Comparison of ENCODE assay signal across 7 mouse cellular contexts in the genomic region with DNA sequence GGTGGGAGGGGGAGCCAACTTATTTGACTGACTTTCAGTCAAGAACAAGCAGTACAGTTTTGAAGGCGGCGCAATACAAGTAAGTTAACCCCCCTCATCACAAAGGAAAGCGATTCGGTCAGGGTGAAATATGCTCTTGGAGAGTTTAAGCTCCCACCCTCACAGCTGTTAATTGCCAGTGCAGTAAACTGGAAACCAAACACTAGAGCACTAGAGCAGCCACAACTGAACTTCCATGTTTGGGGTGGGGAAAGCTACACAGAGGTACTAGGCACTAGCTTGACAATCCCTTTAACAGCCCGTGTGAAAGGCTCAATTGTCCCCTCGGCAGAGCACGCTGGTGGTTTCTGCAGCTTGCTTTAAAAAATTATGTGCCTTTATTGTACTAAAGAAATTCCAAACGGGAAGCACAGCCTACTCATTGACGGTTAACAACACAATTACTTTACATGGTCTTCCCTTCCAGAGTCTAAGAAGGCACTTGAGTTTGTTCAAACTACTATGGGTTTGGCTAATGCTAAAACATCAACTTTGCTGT.
DNase-seq lines count a peak whose midpoint lies in the region; ATAC-seq and TF ChIP-seq lines count a peak whose summit lies in the region.

No protein-coding gene starts in this region.

- DNase-seq in spleen, adult 2 months (ENCODE audit: low read depth in 1 of 2, low spot score in 2 of 2): peak in 1 of 2 experiments; percentile 7
- no peak for DNase-seq in spleen, adult 18-20 months
- DNase-seq in forelimb bud, embryonic 11.5 days (ENCODE audit: low read depth, low spot score): peak; percentile 47
- no peak for DNase-seq in liver, embryonic 14.5 days (ENCODE audit: low read depth in 3 of 3, low spot score in 3 of 3)
- DNase-seq in stomach, postnatal 0 days (ENCODE audit: low spot score): no peak
- DNase-seq in gastrocnemius, adult 18-20 months (ENCODE audit: low spot score): no peak
- DNase-seq in left cerebral cortex, postnatal 10 days (ENCODE audit: extremely low spot score in 1 of 2, low spot score in 2 of 2): no peak

- no peak for TF ChIP-seq POLR2A in spleen, adult 2 months (IDR thresholded peaks at IDR 0.05; ENCODE audit: low read depth, low read length)

- peak overlapping the region; percentile 25; the same call in 1 of the 2 replicates for H3K27ac ChIP-seq in spleen, adult 2 months (ENCODE audit: insufficient read depth, low read length)
- no peak overlapping the region for H3K27ac ChIP-seq in liver, embryonic 14.5 days
- peak overlapping the region; percentile 78; the same call in 1 of the 2 replicates for H3K27ac ChIP-seq in stomach, postnatal 0 days (replicated peaks)

- intact Hi-C loops in left cerebral cortex, postnatal 10 days (cut with DNase I): no loop called here

- H3K27me3 ChIP-seq in spleen, adult 2 months (ENCODE audit: control insufficient read depth, insufficient read depth, low read length): no peaks in the 10 kb centered on the region
- H3K27me3 ChIP-seq in liver, embryonic 14.5 days (ENCODE audit: control insufficient read depth, insufficient read depth, low read length): no peaks in the 10 kb centered on the region; the same call in none of the 2 replicates
- no peaks in the 10 kb centered on the region for H3K27me3 ChIP-seq in stomach, postnatal 0 days (ENCODE audit: control insufficient read depth, insufficient read depth, low read length)

- no peaks in the 10 kb centered on the region for H3K9me3 ChIP-seq in liver, embryonic 14.5 days (ENCODE audit: control insufficient read depth, low read length)
- H3K9me3 ChIP-seq in stomach, postnatal 0 days (ENCODE audit: control insufficient read depth, low read length): no peaks in the 10 kb centered on the region

- WGBS in spleen, adult 2 months: 10% methylated on average over 9 of the region's 9 CpGs
- 28% methylated on average over 9 of the region's 9 CpGs for WGBS in liver, embryonic 14.5 days (ENCODE audit: insufficient replicate concordance)
- WGBS in stomach, postnatal 0 days: 21% methylated on average over 9 of the region's 9 CpGs

- no peak for TF ChIP-seq CTCF in spleen, adult 2 months (IDR thresholded peaks at IDR 0.05; ENCODE audit: extremely low read depth, insufficient read depth, insufficient read length, insufficient replicate concordance)
- TF ChIP-seq CTCF in liver, embryonic 14.5 days (IDR thresholded peaks at IDR 0.05; ENCODE audit: low read depth): no peak
- TF ChIP-seq CTCF in stomach, postnatal 0 days (IDR thresholded peaks at IDR 0.05; ENCODE audit: low read depth): no peak

- peak overlapping the region; percentile 21; the same call in 1 of the 2 replicates for H3K4me3 ChIP-seq in spleen, adult 2 months (ENCODE audit: extremely low read depth, insufficient read depth, insufficient read length)
- no peak overlapping the region for H3K4me3 ChIP-seq in liver, embryonic 14.5 days (ENCODE audit: insufficient read depth in 1 of 2, low read depth in 2 of 2, low read length in 2 of 2)
- peak overlapping the region; percentile 42 for H3K4me3 ChIP-seq in stomach, postnatal 0 days (ENCODE audit: low read depth, low read length)

- peak overlapping the region; percentile 20; the same call in 1 of the 2 replicates for H3K4me2 ChIP-seq in liver, embryonic 14.5 days (ENCODE audit: low read depth)
- peak overlapping the region; percentile 62 for H3K4me2 ChIP-seq in stomach, postnatal 0 days (replicated peaks; ENCODE audit: low read depth)

- no peak overlapping the region for H3K9ac ChIP-seq in liver, embryonic 14.5 days (replicated peaks)
- peak overlapping the region; percentile 19; the same call in 1 of the 2 replicates for H3K9ac ChIP-seq in stomach, postnatal 0 days (ENCODE audit: low read length)

- H3K36me3 ChIP-seq in spleen, adult 2 months (ENCODE audit: control insufficient read depth, insufficient read depth, low read length): no peaks in the 10 kb centered on the region
- H3K36me3 ChIP-seq in liver, embryonic 14.5 days (replicated peaks; ENCODE audit: control insufficient read depth, insufficient read depth, low read depth): no peaks in the 10 kb centered on the region
- no peaks in the 10 kb centered on the region for H3K36me3 ChIP-seq in stomach, postnatal 0 days (ENCODE audit: control insufficient read depth, insufficient read depth, low read length)

- no peak for TF ChIP-seq EP300 in liver, embryonic 14.5 days (IDR thresholded peaks at IDR 0.05; ENCODE audit: low read depth)
- no peak for TF ChIP-seq EP300 in stomach, postnatal 0 days (optimal IDR thresholded peaks at IDR 0.05)

- H3K4me1 ChIP-seq in spleen, adult 2 months (ENCODE audit: control insufficient read depth, insufficient read depth, insufficient read length): peaks cover 4% of the 10 kb centered on the region; the same call in 1 of the 2 replicates
- H3K4me1 ChIP-seq in liver, embryonic 14.5 days (replicated peaks; ENCODE audit: control insufficient read depth in 2 of 2, insufficient read depth in 2 of 2, low read length in 1 of 2): no peaks in the 10 kb centered on the region
- H3K4me1 ChIP-seq in stomach, postnatal 0 days (replicated peaks; ENCODE audit: control insufficient read depth, insufficient read depth): peaks cover 2% of the 10 kb centered on the region; the same call in 1 of the 2 replicates

- ATAC-seq in liver, embryonic 14.5 days (ENCODE audit: insufficient read depth): no peak
- no peak for ATAC-seq in stomach, postnatal 0 days (ENCODE audit: low FRiP score, low TSS enrichment)

Comparison
In these comparisons a context has a peak if more than half of its experiments do, and no peak if none do; other contexts are left out.
1. H3K4me3 ChIP-seq: peak in spleen, adult 2 months (single experiment) and stomach, postnatal 0 days (single experiment); none in liver, embryonic 14.5 days (0 of 2).